Mouse (Mus musculus): ENCODE results near the gene Tmem104.

The Tmem104 gene

DNA sequence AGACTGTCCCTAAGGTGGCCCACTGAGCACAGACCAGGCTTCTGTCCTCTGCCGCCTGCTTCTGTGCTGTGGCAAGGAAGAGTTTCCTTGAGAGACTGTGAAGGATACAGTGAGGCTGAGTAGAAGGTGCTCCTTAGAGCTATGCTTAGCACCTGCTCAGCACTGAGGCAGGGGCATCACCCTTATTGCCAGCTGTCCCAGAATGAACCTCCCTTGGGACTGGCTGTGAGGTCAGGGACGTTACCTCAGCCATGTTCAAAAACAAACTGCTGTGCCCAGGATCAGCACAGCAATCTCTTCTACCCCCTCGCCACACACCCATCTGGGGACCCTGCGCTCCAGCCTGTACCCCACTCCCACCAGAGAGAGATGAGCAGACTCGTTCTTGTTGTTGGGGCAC, 45.6 kb downstream of the Tmem104 start:
- no peak for DNase-seq

GRCm38 (mm10) chr11:115233526-115234290, 46.4 kb downstream of the Tmem104 start:
- peak in 1 of 2 experiments; percentile 57 for DNase-seq

DNA sequence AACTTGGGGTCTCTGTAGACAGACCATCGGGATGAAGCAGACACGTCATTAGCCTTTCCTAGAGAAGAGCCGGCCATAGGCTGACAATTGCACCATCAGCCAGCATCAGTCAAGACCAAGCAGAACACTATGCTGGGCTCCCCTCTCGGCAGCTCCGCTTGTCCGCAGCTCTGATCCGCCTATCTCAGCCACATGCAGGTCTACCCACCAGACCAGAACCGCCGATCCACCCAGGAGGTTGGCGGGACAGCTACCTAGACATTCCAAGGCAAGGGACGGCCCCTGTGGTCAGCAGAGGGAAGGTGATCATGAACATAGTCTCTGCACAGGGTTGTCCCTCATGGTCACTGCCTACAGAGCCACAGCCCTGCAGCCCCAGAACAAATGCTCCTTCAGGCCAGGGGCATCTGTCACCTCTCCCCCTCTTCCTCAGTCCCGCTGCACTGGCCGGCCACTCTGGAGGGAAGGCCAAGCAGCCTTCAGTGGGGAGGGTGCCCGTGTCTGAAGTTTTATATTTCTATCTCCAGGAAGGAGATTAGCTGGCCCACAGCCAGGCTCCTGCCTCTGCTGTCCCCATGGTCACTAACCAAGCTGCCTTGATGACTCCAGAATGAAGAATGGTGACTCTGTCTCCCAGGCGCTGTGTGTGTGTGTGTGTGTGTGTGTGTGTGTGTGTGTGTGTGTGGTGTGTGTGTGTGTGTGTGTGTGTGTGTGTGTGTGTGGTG, 47.2 kb downstream of the Tmem104 start:
- peak in 1 of 2 experiments; percentile 58 for DNase-seq

DNA sequence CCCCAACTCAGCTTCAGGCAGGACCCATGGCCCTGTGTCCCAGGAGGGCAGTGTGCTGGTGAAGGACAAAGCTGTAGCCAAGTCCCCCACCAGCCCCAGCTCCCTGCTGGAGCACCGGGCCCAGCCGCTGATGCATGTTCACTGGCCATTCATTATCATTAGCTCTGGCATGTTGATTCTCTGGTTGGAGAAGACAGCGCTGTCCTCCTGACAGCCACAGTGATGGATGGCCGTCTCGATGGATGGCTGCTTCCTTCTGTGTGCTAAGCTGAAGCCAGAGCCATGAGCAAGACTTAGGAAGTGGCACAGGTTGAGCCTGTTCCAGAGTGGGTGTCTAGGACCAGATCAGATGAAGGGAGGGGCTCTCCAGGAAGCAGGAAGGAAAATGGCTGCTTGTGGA, 49.3 kb downstream of the Tmem104 start:
- DNase-seq, result no peak

- peak; percentile 58 to 67 for DNase-seq
Measured at GRCm38 (mm10) chr11:115241402-115241801, 54.1 kb downstream of the Tmem104 start.

DNA sequence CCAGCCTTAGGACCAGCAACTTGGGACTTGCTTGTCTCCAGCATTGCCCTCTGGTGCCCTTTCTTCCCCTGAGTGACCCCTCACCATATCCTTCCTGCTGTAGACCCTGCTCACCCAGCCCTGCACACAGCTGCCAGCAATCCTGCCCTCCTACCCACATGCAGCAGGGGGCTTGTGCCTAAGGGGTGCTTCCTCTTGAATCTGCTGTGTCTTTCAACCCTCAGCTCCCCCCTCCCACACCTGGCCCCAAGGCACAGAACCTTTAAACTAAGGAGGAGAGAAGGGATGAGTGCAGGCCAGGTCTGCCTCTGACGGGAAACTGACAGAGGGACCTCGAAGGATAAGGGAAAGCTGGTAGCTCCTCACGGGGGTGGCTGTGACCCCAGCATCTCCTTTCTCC, 55.5 kb downstream of the Tmem104 start:
- no peak for DNase-seq

- DNase-seq, result no peak
Measured at GRCm38 (mm10) chr11:115243783-115244182, 56.5 kb downstream of the Tmem104 start.

DNA sequence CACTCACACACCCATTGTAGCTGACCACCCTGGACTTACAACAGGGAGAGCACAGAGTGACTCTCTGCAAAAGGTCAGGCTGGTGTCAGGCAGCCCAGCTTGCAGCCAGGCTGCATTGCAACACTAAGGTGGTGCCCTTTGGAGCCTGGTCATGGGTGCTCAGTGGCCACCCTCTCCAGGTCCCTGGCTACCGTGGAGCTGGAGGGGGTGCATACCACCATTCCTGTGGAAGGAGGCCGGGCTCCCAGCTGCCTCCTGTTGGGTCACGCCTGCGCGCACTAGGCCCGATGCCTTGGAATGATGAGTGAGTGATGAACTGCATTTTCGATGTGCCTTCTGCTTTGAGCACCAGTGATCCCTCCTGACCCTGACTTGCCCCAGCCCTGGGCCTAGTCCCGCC, 57.6 kb downstream of the Tmem104 start:
- DNase-seq, result no peak

- DNase-seq, result peak; percentile 55 to 75
Measured at GRCm38 (mm10) chr11:115246386-115246785, 59.1 kb downstream of the Tmem104 start.

DNA sequence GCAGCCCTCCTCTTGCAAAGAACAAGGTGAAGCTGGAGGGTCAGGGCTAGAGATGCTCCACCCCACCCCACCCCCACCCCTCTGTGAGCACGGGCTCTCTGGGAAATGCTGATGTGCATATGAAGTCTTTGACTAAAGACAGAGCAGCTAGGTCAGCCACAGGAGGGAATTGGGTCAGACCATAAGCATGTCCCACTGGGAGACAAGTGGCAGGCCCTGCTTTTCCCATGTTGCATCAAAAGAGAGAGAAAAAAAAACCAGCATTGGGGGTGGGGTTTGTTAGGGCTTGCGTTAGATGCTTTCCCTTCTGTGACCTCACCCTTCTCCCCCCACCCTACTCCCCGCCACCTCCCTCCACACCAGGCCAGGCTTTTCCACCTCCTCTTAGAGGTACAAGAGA, 60.0 kb downstream of the Tmem104 start:
- no peak for DNase-seq

GRCm38 (mm10) chr11:115247945-115248344, 60.7 kb downstream of the Tmem104 start:
- no peak for DNase-seq

- DNase-seq, result peak; percentile 50 to 64
Measured at GRCm38 (mm10) chr11:115249721-115250404, 62.6 kb downstream of the Tmem104 start.

GRCm38 (mm10) chr11:115250405-115251090, 63.3 kb downstream of the Tmem104 start:
- no peak for DNase-seq

- no peak for DNase-seq
Measured at GRCm38 (mm10) chr11:115251258-115251657, 64.0 kb downstream of the Tmem104 start.

DNA sequence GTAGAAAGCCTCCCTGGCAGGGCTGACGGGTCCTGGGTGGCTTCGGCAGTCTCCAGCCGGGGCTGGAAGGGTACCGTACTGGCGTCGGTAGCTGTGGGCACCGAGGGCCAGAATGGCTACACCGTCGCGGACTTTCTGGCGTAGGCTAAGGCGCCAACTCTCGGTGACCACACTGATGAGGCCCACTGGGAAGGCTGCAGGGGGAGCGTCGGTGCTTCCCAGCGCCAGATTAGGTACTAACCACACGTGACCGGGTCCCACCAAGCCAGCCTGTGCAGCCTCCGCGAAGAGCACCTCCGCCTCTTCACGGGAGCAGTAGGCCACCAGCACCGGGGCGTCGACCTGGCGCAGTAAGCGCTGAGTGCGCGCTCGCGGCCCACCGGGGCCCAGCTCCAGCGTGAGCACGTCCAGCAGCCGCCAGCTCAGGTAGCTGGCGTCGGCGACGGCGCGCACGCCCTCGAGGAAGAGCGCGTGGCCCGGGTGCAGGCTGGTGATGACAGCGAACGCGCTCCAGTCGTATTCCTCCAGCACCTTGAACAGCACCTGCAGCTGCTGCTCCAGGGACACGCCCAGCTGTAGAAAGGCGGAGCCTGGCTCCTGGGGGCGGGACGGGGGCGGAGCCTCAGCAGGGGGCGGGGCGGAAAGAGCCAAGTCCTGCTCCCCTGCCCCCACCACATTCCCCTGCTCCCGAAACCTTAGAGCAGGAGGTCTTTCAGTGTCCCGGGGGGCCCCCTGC, 70.7 kb downstream of the Tmem104 start:
- no peak for DNase-seq

GRCm38 (mm10) chr11:115259134-115259533, 71.8 kb downstream of the Tmem104 start:
- DNase-seq, result no peak

GRCm38 (mm10) chr11:115262954-115263353, 75.7 kb downstream of the Tmem104 start:
- peak; percentile 62 to 68 for DNase-seq

GRCm38 (mm10) chr11:115264136-115264861, 77.0 kb downstream of the Tmem104 start:
- DNase-seq, result peak; percentile 63 to 69

- DNase-seq, result peak in 1 of 2 experiments; percentile 72
Measured at GRCm38 (mm10) chr11:115264862-115265668, 77.8 kb downstream of the Tmem104 start.

GRCm38 (mm10) chr11:115265771-115266399, 78.6 kb downstream of the Tmem104 start:
- peak; percentile 75 to 81 for DNase-seq
